Mouse (Mus musculus) spleen, adult 12 weeks (tissue): ENCODE measurements around the gene Abca12.

Source experiments
- DNase-seq: peaks from one replicate; pipeline ENCODE4 v3.0.0; 2022; ENCODE audit warnings: low spot score

Abca12 gene

GRCm38 (mm10) chr1:71195333-71195732, 219.4 kb downstream of the Abca12 start:
- DNase-seq: no peak

- no peak for DNase-seq
Measured at GRCm38 (mm10) chr1:71193931-71194330, 220.8 kb downstream of the Abca12 start.
